Mouse (Mus musculus): Measurements from ENCODE around the gene Calu.
"Not testable (repeated sequence)": the region's sequence is repeated elsewhere in the genome, so short reads cannot be mapped to it uniquely, and the experiment has no call there.

DNA sequence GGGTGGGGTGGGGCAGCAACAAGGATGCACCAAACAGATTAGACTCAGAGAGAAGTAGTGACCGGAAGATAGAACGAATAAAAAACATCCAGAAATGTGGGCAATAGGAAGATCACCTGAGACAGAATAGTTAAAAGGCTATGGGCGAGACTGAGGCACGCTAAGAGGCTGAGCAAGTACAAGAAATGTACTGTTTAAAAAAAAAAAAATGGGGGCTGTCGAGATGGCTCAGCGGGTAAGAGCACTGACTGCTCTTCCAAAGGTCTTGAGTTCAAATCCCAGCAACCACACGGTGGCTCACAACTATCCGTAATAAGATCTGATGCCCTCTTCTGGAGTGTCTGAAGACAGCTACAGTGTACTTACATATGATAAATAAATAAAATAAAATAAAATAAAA lies 43.4 kb downstream of the Calu start:
- not testable (repeated sequence) for TF ChIP-seq ZC3H11A (IDR thresholded peaks at IDR 0.05; ENCODE audit: borderline replicate concordance, low read depth, low read length); ZNF384 (IDR thresholded peaks at IDR 0.05; ENCODE audit: low read depth, low read length); CHD2 (IDR thresholded peaks at IDR 0.05; ENCODE audit: low read depth, low read length); HCFC1 (IDR thresholded peaks at IDR 0.05; ENCODE audit: borderline replicate concordance, insufficient read depth, low read length)
